Mouse (Mus musculus) NIH3T3 (cell line): ENCODE measurements around the gene Luc7l2.

Source experiments
- DNase-seq: peaks from one replicate; pipeline ENCODE4 v3.0.0-alpha.2; 2012; ENCODE audit warnings: low read depth

Luc7l2 gene

GRCm38 (mm10) chr6:38576096-38576495 is 25.0 kb downstream of the Luc7l2 start:
- no peak for DNase-seq

GRCm38 (mm10) chr6:38580112-38580857 is 29.2 kb downstream of the Luc7l2 start:
- DNase-seq, result no peak

- DNase-seq, result no peak
These were observed 30.6 kb downstream of the Luc7l2 start for GRCm38 (mm10) chr6:38581711-38582110.

DNA sequence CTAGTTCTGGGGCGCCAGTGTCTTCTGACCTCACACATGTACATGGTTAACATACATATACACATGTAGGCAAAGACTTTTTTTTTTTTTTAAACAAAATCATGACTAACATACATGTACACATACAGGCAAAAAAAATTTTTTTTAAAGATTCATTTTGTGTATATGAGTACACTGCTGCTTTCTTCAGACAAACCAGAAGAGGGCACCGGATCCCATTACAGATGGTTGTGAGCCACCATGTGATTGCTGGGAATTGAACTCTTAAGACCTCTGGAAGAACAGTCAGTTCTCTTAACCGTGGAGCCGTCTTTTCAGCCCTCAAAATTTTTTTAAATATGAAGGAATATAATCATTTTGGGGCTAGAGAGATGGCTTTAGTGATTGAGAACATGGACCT is 46.3 kb downstream of the Luc7l2 start:
- peak; percentile 32 for DNase-seq

DNA sequence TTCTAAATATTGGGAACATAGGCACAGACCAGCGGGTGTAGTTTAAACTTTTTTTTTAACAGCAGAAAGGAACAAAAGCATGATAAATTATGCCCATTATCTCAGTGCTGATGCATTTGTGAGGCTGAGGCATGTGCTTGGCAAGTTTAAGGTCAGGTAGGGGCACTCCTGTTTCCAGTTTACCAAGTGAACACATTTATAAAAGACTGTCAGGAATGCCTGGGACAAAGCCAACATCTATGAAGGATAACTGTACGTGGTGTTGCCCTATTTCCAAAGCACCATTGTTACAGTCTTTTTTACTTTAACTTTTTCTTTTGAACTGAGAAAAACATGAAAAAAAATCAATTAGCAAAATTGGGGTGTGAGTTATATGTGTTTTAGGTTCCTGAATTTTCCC is 58.8 kb downstream of the Luc7l2 start:
- DNase-seq, result peak; percentile 60

DNA sequence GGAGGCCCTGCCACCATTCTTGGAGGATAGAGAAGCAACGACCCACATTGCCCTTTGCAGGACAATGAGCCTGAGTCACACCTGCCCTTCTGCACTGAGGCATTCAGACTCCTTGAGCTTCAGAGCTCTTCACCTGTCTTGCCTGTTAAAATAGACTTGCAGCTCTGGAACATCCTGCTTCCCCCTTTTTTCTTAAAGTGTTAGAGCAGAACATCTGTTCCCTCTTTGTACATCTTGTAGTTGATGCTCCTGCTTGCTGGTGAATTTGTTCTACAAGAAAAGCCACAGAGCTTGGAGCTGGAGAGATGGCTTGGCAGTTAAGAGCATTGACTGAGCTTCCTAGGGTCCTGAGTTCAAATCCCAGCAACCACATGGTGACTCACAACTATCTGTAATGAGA is 71.3 kb downstream of the Luc7l2 start:
- DNase-seq, result no peak

DNA sequence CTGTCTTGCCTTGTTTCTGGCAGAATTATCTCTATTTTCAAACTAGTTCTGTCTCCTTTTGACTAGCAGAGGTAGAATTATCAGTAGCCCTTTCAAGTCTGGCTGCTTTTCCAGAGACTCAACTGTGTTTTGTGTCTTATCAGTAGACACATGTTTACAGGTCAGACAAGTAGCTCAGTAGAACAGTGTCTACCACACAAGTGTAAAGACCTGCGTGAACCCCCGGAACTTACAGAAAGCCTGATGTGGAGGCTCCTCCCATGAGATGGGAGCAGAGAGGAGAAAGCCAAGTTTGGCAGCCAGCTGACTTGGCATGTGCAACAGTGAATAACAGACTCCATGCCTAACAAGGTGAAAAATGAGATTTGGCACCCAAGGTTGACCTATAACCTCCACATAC is 72.3 kb downstream of the Luc7l2 start:
- peak; percentile 58 for DNase-seq

DNA sequence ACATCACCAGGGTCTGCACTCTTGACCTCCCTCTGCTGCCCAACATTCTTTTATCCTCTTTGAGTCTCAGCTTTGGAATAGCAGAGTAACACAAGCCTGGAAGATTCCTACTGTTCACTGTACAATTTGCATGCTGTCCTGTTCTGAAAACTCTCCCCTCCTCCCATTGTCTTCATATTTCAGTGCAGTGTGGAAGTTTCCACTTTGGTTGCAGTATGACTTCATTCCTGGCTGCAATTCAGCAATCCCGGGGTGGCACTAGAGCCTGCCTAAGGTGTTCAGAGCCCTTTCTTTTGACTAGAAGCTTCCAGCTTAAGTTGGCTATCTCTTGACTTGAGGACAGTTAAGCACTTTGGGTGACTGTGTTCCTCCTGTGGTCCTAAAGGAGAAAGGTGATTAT is 73.3 kb downstream of the Luc7l2 start:
- peak; percentile 73 for DNase-seq

DNA sequence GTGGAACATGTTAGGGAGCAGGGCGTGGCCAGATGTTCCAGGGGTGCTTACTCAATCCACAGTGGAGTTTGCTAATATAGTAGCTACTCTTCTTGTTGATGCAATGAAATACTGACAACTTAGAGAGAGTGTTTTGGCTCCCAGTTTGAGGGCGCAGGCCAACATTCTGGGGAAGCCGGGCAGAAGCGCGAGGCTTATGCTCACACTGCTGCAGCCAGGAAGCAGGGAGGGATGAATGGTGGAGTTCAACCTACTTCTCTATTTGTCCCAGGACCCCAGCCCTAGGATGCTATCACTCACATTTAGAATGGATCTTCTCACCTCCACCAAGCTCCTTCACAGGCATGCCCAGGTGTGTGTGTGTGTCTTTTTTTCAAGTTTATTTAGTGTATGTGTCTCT is 75.0 kb downstream of the Luc7l2 start:
- no peak for DNase-seq

DNA sequence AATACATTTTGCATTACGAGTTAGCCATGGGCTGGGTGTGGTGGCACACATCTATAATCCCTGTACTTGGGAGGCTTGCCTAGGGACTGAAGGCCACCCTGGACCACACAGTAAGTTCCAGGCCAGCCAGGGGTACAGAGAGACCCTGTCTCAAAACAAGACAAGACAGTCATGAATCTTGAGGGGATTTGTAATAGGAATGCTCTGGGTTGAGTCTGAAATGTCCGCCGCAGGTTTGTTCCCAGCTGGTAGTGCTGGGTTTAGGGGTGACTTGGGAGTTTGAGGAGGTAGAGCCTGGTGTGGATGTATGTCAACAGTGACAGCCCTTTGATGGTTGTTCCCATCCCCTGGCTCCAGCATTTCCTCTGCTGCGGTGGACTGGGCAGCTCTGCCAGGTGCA is 75.9 kb downstream of the Luc7l2 start:
- no peak for DNase-seq

DNA sequence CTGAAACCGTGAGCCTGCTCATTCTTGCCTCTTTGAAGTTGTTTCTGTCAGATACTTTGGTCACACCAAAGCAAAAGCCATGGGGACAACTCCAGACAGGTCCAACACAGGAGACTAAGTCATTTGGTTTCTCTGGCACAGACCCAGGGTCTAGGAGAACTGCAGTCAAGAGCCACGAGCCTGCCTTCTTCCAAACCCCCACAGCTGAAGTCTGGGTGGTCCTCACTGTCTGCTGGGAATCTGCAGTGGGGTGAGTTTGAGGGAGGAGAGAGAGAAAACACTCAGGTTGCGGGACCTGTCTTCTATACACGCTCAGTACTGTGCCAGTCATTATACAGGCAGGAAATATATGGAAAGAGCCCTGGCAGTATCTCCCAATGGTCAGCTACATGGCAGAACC is 76.4 kb downstream of the Luc7l2 start:
- DNase-seq, result no peak

GRCm38 (mm10) chr6:38629556-38629955 is 78.4 kb downstream of the Luc7l2 start:
- DNase-seq, result no peak

- DNase-seq, result no peak
These were observed 81.7 kb downstream of the Luc7l2 start for GRCm38 (mm10) chr6:38632826-38633225.

- DNase-seq, result no peak
These were observed 83.3 kb downstream of the Luc7l2 start for GRCm38 (mm10) chr6:38634461-38634860.

DNA sequence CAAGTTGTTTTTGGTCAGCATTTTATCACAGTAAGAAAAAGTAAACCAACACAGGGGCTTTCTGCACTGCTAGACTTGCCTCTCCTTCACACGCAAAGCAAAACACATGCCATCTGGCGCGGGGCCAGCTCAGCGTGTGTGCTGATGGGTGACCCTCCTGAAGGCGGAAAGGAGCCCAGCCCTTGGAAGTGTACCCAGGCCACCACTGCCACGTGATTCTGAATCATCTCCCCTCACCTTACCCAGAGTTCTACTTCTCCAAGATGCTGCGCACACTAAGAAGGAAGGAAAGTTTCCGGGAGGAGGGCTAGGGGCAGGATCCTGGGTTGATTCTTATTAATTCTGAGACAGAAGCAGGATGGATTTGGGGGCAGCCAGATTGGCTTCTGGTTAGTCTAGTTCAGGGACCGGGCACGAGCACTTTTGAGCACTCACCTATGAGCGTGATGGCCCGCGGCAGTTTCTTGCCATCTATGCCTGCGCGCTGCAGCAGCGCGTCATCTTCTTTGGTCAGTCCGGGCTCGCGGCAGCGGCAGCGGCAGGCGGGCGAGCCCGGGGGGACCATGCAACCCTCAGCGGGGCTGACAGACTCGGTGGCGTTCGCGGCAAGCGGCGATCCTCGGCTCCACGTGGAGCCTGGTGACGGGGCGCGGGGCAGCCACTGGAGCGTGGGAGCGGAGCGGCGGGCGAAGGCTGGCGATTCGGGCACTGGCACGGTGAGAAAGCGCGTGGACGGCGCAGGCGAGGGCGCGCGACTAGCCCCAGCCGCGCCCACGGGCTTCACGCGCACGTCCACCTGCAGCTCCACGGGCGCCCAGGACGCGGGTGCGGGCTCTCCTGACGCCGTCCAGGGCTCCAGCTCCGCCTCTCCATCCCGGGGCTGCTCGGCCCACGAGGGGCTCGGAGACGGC is 85.1 kb downstream of the Luc7l2 start:
- peak; percentile 54 for DNase-seq

GRCm38 (mm10) chr6:38636852-38637618 is 85.9 kb downstream of the Luc7l2 start, which contains the start of gene Klrg2:
Klrg2 (minus strand) TSS chr6:38637242.
- DNase-seq, result peak; percentile 63

- DNase-seq, result no peak
These were observed 89.3 kb downstream of the Luc7l2 start for GRCm38 (mm10) chr6:38640401-38640800.

DNA sequence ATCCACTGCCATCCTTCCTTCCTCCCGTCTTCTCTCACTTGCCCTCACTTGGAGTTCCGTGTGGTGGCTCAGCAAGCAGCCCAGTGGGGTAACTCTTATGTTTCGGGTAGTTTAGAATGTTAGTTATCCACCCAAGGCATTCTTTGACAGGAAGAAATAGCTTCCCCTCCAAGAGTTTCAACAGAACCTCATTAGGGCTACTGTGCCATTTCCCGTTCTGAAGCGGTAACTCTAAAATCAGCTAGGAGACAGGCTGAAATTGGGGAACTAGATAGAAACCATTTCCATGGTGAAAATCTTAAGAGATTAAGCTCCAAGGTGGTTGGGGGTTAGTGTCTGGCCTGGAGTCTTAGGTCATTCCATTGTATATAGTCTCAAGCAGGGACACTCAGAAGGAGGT is 90.1 kb downstream of the Luc7l2 start:
- DNase-seq, result no peak

- DNase-seq, result no peak
These were observed 90.5 kb downstream of the Luc7l2 start for GRCm38 (mm10) chr6:38641645-38642044.

DNA sequence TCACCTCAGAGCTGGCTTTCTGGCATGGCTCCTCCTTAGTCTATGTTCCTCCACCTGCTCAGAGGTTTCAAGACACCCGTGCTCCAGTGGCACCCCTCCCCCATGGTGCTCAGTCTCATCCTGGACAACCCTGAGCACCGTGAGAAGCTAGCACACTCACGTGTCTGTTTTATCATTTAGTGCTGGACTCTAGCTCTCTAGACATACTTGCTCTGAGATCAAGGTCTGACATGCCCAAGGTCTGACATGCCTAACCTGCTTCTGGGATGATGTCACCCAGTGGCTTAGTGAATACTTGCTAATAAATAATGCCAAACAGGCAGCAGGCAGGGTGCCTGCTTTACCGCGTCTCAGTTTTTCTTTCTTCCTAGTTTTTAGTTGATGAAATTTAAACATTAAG is 91.5 kb downstream of the Luc7l2 start:
- peak; percentile 27 for DNase-seq

DNA sequence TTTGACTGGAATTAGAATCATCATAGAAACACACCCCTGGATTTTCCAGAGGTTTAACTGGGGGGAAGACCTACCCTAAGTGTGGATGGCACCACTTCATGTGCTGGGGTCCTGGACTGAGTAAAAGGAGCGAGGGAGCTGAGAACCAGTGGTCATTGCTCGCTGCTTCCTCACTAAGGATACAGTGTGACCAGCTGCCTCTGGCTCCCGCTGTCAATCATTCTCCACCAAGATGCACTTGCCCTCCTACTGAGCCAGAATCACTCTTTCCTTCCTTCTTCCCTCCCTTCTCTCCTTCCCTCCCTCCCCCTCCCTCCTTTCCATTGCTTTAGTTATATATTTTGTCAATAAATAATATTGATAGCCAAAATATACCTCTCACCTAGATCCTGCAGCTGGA is 91.9 kb downstream of the Luc7l2 start:
- DNase-seq, result no peak

DNA sequence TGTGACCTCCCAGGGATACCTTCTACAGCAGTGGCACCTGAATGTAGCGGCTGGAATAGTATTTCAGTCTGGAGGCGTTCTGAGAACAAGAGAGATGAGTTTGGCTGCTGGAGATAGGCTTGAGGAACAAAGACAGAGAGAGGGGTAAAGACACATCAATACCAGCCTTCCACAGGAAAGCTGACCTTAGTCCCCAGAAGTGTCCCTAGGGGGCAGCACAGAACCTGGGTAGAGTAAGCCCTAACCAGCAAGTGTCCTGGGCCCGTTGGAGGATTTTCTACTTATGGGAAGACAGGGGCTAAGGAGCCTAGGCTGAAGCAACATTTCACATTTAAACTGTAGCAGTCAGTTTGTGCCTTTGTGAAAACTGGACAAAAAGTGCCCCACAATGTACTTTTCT is 98.4 kb downstream of the Luc7l2 start:
- no peak for DNase-seq
